Mouse (Mus musculus) small intestine, adult 2 months (tissue): ENCODE results near the gene Slc31a1.

Experiments used
- CTCF ChIP-seq: fragments of 200-500 bp; IDR thresholded peaks from 2 replicates; pipeline ENCODE4 v1.5.1; 2012; ENCODE audit warnings: low read depth, mild to moderate bottlenecking, control low read depth, inconsistent platforms, low read length, moderate library complexity, mixed read lengths; ENCODE audit not compliant: insufficient replicate concordance, insufficient read length; ENCODE audit errors: extremely low read depth
- POLR2A ChIP-seq: fragments of 200-500 bp; IDR thresholded peaks from 2 replicates; pipeline ENCODE4 v1.6.1; 2012; ENCODE audit warnings: low read depth, mild to moderate bottlenecking, control low read depth, inconsistent platforms, low read length, moderate library complexity

DNA sequence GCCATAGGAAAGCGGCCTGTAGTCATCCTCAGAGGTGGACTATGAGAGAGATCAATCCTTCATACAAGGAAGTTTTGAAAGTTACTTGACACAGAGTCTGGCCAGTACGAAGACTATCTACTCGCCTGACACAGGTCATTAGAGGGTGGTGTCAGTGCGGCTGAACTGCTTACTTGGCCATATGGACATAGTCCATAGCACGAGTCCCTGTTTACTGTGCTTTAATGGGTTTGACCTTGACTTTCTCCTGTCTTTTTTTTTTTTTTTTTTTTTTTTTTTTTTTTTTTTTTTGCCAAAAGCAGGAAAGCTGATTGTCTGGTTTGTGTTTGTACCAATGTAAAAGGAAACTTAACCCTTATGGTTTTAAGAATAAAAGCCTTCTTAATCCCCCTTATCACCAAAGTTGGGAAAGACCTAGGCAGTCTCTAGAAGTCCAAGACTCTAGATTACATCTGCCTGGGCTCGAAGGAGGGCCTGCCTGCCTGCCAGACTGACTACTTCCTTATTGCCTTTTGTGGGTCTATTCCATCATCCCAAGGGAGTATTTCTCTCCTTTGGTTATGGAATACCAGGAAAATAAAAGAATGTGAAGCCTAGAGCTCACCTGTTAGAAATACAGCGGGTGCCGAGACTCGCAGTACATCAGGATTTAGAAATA lies 19.3 kb downstream of the Slc31a1 start:
- no peak for TF ChIP-seq CTCF
- TF ChIP-seq POLR2A, result no peak
